Mouse (Mus musculus) stomach, embryonic 16.5 days (tissue): ENCODE data around the gene Foxd2. TPM values are rescaled to one million over a fixed set of nuclear protein-coding genes. Genes with fewer than 3 reads are reported as not detected.
A peak's percentile ranks its signal among the peaks of the same experiment; 100 is the strongest.

Experiments used
- ATAC-seq: fragments of 200-750 bp; cut with Nextera tagmentation; 2 replicates; pipeline ENCODE4 v1.8.0; 2017; ENCODE audit warnings: moderate number of reproducible peaks, moderate TSS enrichment; ENCODE audit not compliant: insufficient read depth, low FRiP score
- H3K27ac ChIP-seq: fragments of 300-500 bp; sonication (generic); 2 replicates; pipeline ENCODE4 v1.5.1; 2014; ENCODE audit warnings: low read length
- H3K27me3 ChIP-seq: fragments of 300-500 bp; sonication (generic); 2 replicates; pipeline ENCODE4 v1.6.1; 2014; ENCODE audit warnings: low read length, control low read depth, mixed read lengths; ENCODE audit not compliant: control insufficient read depth, insufficient read depth
- H3K36me3 ChIP-seq: fragments of 300-500 bp; sonication (generic); 2 replicates; pipeline ENCODE4 v1.6.1; 2014; ENCODE audit warnings: low read length; ENCODE audit not compliant: control insufficient read depth, insufficient read depth
- H3K4me1 ChIP-seq: fragments of 300-500 bp; sonication (generic); 2 replicates; pipeline ENCODE4 v1.6.1; 2014; ENCODE audit warnings: low read length, control low read depth, mixed read lengths; ENCODE audit not compliant: control insufficient read depth, insufficient read depth
- H3K4me2 ChIP-seq: fragments of 300-500 bp; sonication (generic); 2 replicates; pipeline ENCODE4 v1.6.1; 2014; ENCODE audit warnings: low read depth, low read length, mixed read lengths
- H3K4me3 ChIP-seq: fragments of 300-500 bp; sonication (generic); replicated peaks from 2 replicates; pipeline ENCODE4 v1.5.1; 2014; ENCODE audit warnings: mild to moderate bottlenecking, low read length
- H3K9ac ChIP-seq: fragments of 300-500 bp; sonication (generic); 2 replicates; pipeline ENCODE4 v1.6.1; 2014; ENCODE audit warnings: low read length
- H3K9me3 ChIP-seq: fragments of 300-500 bp; sonication (generic); replicated peaks from 2 replicates; pipeline ENCODE4 v1.6.1; 2016; ENCODE audit warnings: low read length, control low read depth; ENCODE audit not compliant: control insufficient read depth
- WGBS: fragments of 180-500 bp; shearing (Covaris S2); extraction: QIAGEN DNeasy Blood & Tissue Kit; methylation state at CpG from one replicate; pipeline ENCODE4 v1.1.7; 2014; 5-methylcytosine and 5-hydroxymethylcytosine counted together
- polyA plus RNA-seq: library from polyadenylated mRNA; unstranded; fragments of >200 nt; fragmentation: Nextera tagmentation; extraction: Ambion mirVana; gene quantifications from 2 replicates; pipeline ENCODE4 v1.2.1, GENCODE M21; 2015

Foxd2 gene
- polyA plus RNA-seq, result not detected in 2 replicates

DNA sequence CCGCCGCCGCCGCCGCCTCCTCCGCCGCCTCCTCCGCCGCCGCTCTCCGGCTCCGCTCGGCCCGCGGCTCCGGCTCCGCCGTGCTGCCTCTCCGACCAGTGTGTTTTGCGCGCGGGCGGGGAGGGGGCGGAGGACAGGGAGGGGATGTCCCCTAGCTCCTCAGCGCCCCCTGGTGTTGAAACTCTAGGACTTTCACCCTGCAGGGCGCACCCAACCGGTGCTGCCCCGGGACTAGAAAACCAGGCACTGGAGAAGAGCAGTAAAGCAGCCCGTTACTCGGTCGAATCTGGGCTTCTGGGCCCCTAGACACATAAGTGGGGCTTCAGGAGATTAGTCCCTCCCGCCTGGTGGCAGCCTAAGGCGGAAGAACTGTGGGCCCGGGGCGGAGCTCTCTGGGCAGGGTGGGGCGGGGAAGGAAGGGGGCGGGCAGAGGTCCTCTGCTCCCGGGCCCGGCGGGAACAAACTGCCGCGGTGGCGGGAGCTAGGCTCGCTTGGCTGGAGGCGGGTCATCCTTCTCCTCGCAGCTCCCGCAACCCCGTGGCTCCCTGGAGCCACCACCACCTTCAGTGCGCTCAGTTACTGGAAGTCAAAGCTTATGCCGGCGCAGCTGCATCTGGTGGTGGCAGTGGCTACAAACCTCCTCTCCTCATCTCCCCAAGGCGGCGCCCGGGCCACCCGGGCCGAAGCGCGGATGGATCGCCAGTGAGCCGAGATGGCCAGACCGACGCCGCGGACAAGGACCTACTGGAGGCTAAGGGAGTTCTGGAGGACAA is at the start of gene Foxd2:
Foxd2 (minus strand) TSS at position 45 of the 773 bp plus-strand sequence.
- H3K36me3 ChIP-seq, result no peaks in the 10 kb centered on the region
- peak within 1 kb of the TSS; percentile 69 for H3K9ac ChIP-seq
- peaks cover 93% of the 10 kb centered on the region for H3K27me3 ChIP-seq
- under 1% methylated on average over 58 of the region's 64 CpGs for WGBS
- H3K27ac ChIP-seq, result no peak within 1 kb of the TSS
- H3K4me3 ChIP-seq, result peak within 1 kb of the TSS; percentile 62
- peak; percentile 91 for ATAC-seq
- no peaks in the 10 kb centered on the region for H3K9me3 ChIP-seq
- H3K4me2 ChIP-seq, result peak within 1 kb of the TSS; percentile 99
- 0 out of 2 replicates have a peak, but pooled peaks cover 4% of the 10 kb centered on the region for H3K4me1 ChIP-seq

DNA sequence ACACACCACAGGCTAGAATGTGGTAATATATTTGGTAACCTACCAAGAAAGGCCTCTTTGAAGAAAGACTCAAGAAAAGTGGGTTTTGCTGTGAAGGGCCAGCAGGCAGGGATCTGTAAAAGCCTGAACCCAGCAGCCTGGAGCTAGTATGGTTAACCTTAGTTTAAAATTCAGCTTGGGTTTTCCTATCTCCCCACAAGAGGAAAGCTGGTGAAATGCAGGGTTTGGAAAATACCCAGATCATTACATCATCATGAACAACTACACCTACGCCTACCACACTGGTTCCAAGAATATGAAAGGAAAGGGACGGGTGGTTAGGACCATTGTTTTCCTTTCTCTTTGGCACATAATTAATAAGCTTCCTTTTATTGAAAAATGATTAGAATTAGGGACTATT is 49.6 kb upstream of the Foxd2 start:
- no peaks in the 10 kb centered on the region for H3K4me1 ChIP-seq
- H3K4me3 ChIP-seq, result no peak overlapping the region
- H3K27me3 ChIP-seq, result no peaks in the 10 kb centered on the region
- no peak overlapping the region for H3K27ac ChIP-seq
- no peak overlapping the region for H3K9ac ChIP-seq
- H3K36me3 ChIP-seq, result peaks cover 8% of the 10 kb centered on the region; the same call in 1 of the 2 replicates
- no peak for ATAC-seq
- 74% methylated on average over 2 of the region's 2 CpGs for WGBS
- no peak overlapping the region for H3K4me2 ChIP-seq
- no peaks in the 10 kb centered on the region for H3K9me3 ChIP-seq

DNA sequence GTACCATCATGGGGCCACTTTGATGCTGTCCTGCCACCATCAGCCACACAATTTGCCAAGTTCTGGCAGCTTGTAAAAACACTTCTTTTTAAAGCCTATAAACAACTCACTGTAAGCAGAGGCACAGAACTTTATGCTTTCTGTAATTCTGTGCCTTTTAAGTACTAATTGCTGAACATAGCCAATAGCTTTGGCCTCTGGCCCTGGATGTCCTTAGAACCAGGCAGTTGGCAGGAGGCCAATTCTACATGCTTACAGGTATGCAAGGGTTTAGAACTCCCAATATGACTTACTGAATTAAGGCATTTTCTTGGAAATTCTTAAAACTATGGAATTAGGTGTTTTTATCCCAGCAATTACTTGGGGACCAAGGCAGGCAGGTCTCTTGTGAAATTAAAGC is 48.7 kb upstream of the Foxd2 start:
- Histone ChIP-seq H3K27me3 (no peaks in the 10 kb centered on the region), H3K4me1 (no peaks in the 10 kb centered on the region), H3K27ac (no peak overlapping the region), H3K36me3 (0 out of 2 replicates have a peak, but pooled peaks cover 3% of the 10 kb centered on the region), H3K4me3 (no peak overlapping the region), H3K9me3 (no peaks in the 10 kb centered on the region), H3K4me2 (no peak overlapping the region), H3K9ac (no peak overlapping the region)
- no peak for ATAC-seq

DNA sequence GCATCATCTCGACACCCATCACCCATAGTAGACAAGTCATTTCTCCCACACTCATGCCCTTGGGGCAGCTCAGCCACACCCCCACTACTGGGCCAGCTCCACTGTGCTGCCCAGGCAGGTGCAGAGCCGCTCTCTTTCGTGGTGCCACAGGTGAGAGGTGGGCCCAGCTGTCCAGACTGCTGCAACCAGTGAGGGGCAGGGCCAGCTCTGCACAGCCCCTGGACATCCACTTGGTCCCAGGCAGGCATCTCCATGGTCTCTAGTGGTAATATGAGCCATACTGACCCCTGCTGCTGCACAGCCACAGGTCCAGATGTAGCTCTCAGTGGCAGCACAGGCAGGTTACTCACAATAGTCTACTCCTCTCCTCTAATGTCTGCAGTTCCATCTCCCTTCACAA is 44.5 kb upstream of the Foxd2 start:
- WGBS, result 86% methylated on average over 3 of the region's 3 CpGs
- Histone ChIP-seq H3K9me3 (no peaks in the 10 kb centered on the region), H3K4me1 (no peaks in the 10 kb centered on the region), H3K9ac (no peak overlapping the region), H3K4me2 (no peak overlapping the region), H3K4me3 (no peak overlapping the region), H3K36me3 (no peaks in the 10 kb centered on the region), H3K27me3 (no peaks in the 10 kb centered on the region), H3K27ac (no peak overlapping the region)
- ATAC-seq, result peak; percentile 25; the same call in 1 of the 2 replicates

DNA sequence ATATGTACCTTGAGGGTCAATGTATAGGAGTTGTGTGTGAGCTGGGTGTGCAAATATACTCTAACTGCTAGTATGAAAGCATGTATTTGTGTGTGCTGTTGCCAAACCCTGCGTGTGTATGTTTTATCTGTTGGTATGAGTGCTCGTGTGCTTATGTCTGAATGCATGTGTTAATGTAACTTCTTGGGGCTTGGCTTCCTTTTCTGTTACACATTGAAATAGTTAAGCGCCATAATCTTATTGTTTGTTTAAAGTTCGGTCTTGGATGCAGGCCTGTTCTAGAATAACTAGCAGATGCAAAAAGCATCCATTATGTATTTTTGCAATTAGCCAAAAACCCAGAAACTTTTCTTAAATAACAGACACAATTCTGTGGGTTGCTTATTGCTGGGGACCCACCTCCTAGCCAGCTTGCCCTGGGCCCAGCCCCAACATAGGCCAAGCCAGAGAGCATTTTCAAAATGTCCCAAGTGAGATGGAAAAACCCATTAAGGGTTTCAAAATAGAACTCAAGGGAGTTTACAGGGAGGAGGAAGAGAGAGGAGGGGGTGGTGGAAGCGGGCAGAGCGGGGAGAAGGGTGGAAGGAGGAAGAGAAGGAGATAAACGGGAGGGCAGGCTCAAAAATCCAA is 39.3 kb upstream of the Foxd2 start:
- H3K9me3 ChIP-seq, result no peaks in the 10 kb centered on the region
- no peak for ATAC-seq
- WGBS, result 53% methylated on average over 7 of the region's 7 CpGs

DNA sequence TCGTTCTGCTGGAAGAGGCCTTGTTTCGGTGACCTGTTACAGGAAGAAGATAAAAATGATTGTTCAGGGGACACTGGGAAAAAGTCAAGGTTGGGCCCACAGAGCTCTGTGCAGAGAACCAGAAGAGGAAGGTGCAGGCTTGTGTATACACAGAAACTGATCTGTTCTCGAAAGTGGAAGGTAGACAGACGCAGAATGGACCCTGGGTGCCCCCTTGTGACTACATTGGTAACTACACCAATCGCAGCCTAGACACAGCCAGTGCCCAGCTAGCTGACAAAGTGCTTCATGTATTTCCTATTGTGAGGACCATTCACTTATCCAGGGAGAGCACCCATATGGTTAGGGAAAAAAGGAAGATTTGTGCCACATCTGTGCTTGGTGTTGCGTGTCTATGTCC is 38.7 kb upstream of the Foxd2 start:
- Histone ChIP-seq H3K27me3 (peaks cover 7% of the 10 kb centered on the region), H3K36me3 (no peaks in the 10 kb centered on the region), H3K9ac (no peak overlapping the region), H3K9me3 (no peaks in the 10 kb centered on the region), H3K4me3 (no peak overlapping the region), H3K4me2 (no peak overlapping the region), H3K27ac (no peak overlapping the region), H3K4me1 (no peaks in the 10 kb centered on the region)
- peak; percentile 70; the same call in 1 of the 2 replicates for ATAC-seq
- 17% methylated on average over 6 of the region's 6 CpGs for WGBS

More for the DNA sequence above, 39.3 kb upstream of the Foxd2 start:
- Histone ChIP-seq H3K4me1 (no peaks in the 10 kb centered on the region), H3K9ac (no peak overlapping the region), H3K27ac (no peak overlapping the region), H3K4me2 (no peak overlapping the region), H3K36me3 (no peaks in the 10 kb centered on the region), H3K27me3 (peaks cover 7% of the 10 kb centered on the region), H3K4me3 (no peak overlapping the region)

DNA sequence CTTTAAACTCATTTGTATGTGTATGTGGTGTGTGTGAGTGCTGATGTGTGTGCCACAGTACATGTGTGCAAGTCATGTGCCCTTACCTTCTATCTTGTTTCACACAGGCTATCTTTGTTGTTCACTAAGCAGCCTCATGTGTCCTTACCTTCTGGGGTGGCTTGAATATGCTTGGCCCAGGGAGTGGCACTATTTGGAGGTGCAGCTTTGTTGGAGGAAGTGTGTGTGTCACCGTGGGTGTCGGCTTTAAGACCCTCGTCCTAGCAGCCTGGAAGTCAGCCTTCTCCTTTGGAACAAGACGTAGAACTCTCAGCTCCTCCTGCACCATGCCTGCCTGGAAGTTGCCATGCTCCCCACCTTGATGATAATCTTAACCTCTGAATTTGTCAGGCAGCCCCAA is 37.7 kb upstream of the Foxd2 start:
- Histone ChIP-seq H3K27ac (no peak overlapping the region), H3K36me3 (no peaks in the 10 kb centered on the region), H3K4me3 (no peak overlapping the region), H3K27me3 (peaks cover 7% of the 10 kb centered on the region), H3K9me3 (no peaks in the 10 kb centered on the region), H3K9ac (no peak overlapping the region), H3K4me2 (no peak overlapping the region), H3K4me1 (no peaks in the 10 kb centered on the region)
- no peak for ATAC-seq
- 79% methylated on average over 4 of the region's 4 CpGs for WGBS

DNA sequence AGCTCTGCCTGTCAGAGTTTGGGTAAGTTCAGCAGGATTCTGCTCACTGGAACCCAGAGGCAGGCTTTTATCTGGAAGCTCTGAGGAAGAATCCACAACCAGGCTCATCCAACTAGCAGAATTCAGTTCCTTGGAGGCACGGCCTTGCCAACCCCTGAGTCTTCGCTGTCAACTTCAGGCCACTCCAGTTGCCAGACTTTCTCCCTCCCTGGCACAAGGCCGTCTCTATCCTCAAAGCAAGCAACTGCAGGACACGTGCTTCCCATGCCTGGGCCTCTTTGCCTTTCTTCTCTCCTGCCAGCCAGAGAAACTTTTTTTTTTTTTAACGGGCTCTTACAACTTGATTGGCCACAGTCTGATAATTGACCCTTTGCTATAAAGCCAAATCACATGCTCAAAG is 36.3 kb upstream of the Foxd2 start:
- Histone ChIP-seq H3K4me1 (no peaks in the 10 kb centered on the region), H3K36me3 (no peaks in the 10 kb centered on the region), H3K9ac (no peak overlapping the region), H3K4me3 (no peak overlapping the region), H3K4me2 (no peak overlapping the region), H3K27ac (no peak overlapping the region), H3K9me3 (no peaks in the 10 kb centered on the region), H3K27me3 (peaks cover 7% of the 10 kb centered on the region)
- ATAC-seq, result no peak
- WGBS, result 52% methylated on average over 5 of the region's 5 CpGs

DNA sequence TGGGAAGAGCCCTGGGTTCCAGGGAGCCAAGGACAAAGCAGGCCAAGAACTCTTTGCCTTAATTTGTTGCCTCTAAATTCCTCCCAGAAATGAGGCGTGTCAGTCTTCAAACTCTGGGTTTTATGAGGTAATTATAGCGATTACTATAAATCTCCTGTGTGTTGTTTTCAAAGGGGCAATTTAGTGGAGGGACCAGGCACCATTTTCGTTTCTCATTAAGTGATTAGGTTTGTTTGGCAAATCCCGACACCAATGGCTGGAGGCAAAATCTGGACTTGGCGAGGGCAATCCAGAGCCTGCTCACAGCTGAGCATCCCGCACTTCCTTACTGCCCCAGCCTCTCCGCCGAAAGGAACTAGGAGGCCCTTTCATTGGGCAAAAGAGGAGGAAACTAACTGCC is 33.9 kb upstream of the Foxd2 start:
- 60% methylated on average over 8 of the region's 8 CpGs for WGBS
- Histone ChIP-seq H3K27ac (no peak overlapping the region), H3K4me2 (no peak overlapping the region), H3K27me3 (peaks cover 11% of the 10 kb centered on the region), H3K36me3 (no peaks in the 10 kb centered on the region), H3K4me3 (no peak overlapping the region), H3K4me1 (no peaks in the 10 kb centered on the region), H3K9ac (no peak overlapping the region), H3K9me3 (no peaks in the 10 kb centered on the region)
- no peak for ATAC-seq
